Mouse (Mus musculus): Measurements from ENCODE around the gene Dtd1.

DNA sequence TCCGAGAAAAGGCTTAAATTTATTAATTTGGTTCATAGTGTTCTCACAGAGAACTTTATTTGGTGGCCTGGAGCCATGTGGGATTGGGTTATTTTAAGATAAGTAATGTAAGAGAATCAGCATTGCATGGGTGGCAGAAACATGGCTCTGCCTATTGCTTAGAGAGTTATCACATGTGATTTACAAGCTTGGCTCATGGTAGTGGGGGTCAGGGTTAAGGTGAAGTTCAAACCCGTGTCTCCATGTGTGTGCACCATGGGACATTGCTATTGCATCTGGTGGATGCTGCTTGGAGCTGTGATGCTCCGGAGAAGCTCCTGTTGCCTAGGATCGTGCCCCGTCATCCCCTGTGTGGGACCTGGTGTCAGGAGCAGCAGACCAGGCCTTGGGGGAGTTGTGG is 143.6 kb downstream of the Dtd1 start:
- TF ChIP-seq GATA1 (IDR thresholded peaks at IDR 0.05; ENCODE audit: borderline replicate concordance, low read length) (no peak), FLI1 (IDR thresholded peaks at IDR 0.05; ENCODE audit: low read length) (no peak)
